Mouse (Mus musculus): ENCODE measurements at regions not wholly inside any gene's neighbourhood (a gene's known extent, or its start where the extent isn't known, plus 50 kb on each side); places are given as distances from the start of the nearest gene placed in this dataset.

DNA sequence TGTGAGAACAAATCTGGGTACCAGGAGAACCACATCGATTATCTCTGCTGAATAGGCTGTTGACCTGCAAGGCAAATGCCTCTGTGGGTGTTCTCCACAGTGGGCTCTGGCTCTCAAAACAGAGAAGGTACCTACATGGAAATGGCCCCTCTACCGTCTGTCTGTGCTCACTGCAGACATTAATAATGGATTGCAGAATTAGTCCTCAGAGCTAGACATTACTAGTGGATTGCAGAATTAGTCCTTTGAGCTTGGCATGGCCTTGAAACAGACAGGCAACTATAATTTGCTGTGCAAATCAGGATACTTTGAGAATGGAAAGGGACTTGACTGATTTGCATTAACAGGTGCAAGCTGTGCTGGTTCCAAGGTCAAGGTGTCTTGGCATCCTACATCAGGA lies 77.3 kb upstream of the Gm26897 start:
- no peak overlapping the region for H3K27ac ChIP-seq (ENCODE audit: low read length)
- no peak overlapping the region for H3K9ac ChIP-seq (replicated peaks; ENCODE audit: low read depth, low read length)
- no peaks in the 10 kb centered on the region for H3K36me3 ChIP-seq (ENCODE audit: control insufficient read depth, insufficient read depth)
- H3K27me3 ChIP-seq (replicated peaks; ENCODE audit: control insufficient read depth, insufficient read depth, low read length), result no peaks in the 10 kb centered on the region
- ATAC-seq, result no peak
- 80% methylated on average over 2 of the region's 2 CpGs for WGBS
- no peak overlapping the region for H3K4me2 ChIP-seq (ENCODE audit: low read length)
- no peaks in the 10 kb centered on the region for H3K9me3 ChIP-seq (ENCODE audit: control insufficient read depth, low read length)
- H3K4me1 ChIP-seq (replicated peaks; ENCODE audit: control insufficient read depth, insufficient read depth, low read length), result peaks cover 29% of the 10 kb centered on the region
- no peak overlapping the region for H3K4me3 ChIP-seq (replicated peaks; ENCODE audit: low read length)

DNA sequence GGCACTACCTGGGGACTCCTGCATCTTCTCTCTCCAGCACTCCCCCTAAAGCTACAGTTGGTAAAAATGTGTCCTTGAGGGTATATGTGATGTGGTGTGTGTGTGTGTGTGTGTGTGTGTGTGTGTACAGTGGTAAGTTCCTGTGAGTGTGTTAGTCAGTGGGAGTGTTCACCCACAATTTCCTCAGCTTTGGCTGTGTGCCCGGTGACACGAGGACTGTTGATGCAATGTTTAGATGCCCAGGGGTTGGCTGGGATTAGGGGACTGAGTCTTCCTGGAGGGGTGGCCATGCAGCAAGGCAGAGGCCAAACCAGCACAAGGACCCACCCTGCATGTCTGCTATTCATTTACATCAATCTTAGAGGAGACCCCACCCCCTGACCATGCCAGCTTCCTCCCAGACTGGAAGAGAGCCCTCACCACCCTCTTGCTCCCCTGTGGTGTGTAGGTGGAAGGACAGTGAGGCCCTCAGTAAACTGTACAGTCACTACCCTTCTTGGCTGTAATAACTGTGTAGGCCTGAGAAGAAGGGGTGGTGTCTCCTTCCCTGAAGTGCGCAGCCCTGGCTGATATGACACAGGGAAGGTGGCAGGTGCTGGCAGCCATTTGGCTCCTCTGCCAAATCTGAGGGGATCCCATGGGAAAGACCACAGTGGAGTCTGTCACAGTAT lies 75.8 kb upstream of the Gm26897 start:
- ATAC-seq, result no peak
- 60% methylated on average over 3 of the region's 3 CpGs for WGBS
- Histone ChIP-seq H3K9me3 (ENCODE audit: control insufficient read depth, low read length) (no peaks in the 10 kb centered on the region), H3K4me3 (replicated peaks; ENCODE audit: low read length) (no peak overlapping the region), H3K27me3 (replicated peaks; ENCODE audit: control insufficient read depth, insufficient read depth, low read length) (no peaks in the 10 kb centered on the region), H3K4me1 (replicated peaks; ENCODE audit: control insufficient read depth, insufficient read depth, low read length) (peaks cover 25% of the 10 kb centered on the region), H3K9ac (replicated peaks; ENCODE audit: low read depth, low read length) (no peak overlapping the region), H3K27ac (ENCODE audit: low read length) (no peak overlapping the region), H3K36me3 (ENCODE audit: control insufficient read depth, insufficient read depth) (no peaks in the 10 kb centered on the region), H3K4me2 (ENCODE audit: low read length) (no peak overlapping the region)

DNA sequence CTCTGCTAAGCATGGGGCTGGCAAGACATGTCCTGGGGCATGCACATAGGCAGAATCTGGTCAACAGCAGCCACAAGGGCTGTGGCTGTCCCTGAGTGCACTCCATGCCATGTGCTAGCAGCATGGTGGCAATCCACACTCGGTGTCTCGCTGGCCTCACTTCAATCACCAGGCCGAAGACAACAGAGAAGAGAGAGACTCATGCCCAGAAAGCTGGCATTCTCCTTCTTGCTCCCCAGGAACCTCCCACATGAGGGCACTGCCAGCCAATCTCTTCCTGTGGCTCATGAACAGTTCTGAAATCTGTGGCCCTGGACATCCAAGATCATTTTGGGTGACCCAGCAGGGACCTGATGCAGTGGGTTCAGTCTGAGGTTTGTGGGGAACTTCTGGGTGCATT lies 74.5 kb upstream of the Gm26897 start:
- Histone ChIP-seq H3K9me3 (ENCODE audit: control insufficient read depth, low read length) (no peaks in the 10 kb centered on the region), H3K4me3 (replicated peaks; ENCODE audit: low read length) (no peak overlapping the region), H3K4me1 (replicated peaks; ENCODE audit: control insufficient read depth, insufficient read depth, low read length) (peaks cover 25% of the 10 kb centered on the region), H3K9ac (replicated peaks; ENCODE audit: low read depth, low read length) (no peak overlapping the region), H3K27me3 (replicated peaks; ENCODE audit: control insufficient read depth, insufficient read depth, low read length) (no peaks in the 10 kb centered on the region), H3K36me3 (ENCODE audit: control insufficient read depth, insufficient read depth) (no peaks in the 10 kb centered on the region), H3K4me2 (ENCODE audit: low read length) (no peak overlapping the region), H3K27ac (ENCODE audit: low read length) (no peak overlapping the region)
- WGBS, result 78% methylated on average over 3 of the region's 3 CpGs
- ATAC-seq, result no peak

DNA sequence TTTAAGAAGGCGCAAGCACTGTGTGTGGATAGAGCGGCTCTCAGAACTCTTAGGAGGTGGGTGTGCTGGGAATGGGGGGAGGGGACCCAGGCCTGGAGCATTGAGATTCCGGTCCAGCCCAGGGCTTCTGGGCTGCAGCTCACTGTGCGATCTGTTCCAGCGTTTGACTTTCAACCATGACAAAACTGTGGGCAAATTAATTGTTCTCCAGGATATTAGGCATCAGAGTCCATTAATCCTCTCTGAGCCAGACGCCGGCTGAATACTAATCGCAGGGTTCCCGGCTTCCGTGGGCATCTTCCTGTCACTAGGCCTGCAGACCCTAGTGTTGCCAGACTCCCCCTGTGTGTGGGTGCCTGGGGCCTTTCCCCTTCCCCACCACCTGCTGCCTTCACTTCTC lies 73.3 kb upstream of the Gm26897 start:
- H3K9me3 ChIP-seq (ENCODE audit: control insufficient read depth, low read length), result no peaks in the 10 kb centered on the region
- peak overlapping the region; percentile 20; the same call in 1 of the 2 replicates for H3K9ac ChIP-seq (replicated peaks; ENCODE audit: low read depth, low read length)
- no peaks in the 10 kb centered on the region for H3K36me3 ChIP-seq (ENCODE audit: control insufficient read depth, insufficient read depth)
- peak overlapping the region; percentile 4; the same call in 1 of the 2 replicates for H3K4me2 ChIP-seq (ENCODE audit: low read length)
- ATAC-seq, result peak; percentile 85
- H3K27me3 ChIP-seq (replicated peaks; ENCODE audit: control insufficient read depth, insufficient read depth, low read length), result no peaks in the 10 kb centered on the region
- peaks cover 25% of the 10 kb centered on the region for H3K4me1 ChIP-seq (replicated peaks; ENCODE audit: control insufficient read depth, insufficient read depth, low read length)
- no peak overlapping the region for H3K4me3 ChIP-seq (replicated peaks; ENCODE audit: low read length)
- H3K27ac ChIP-seq (ENCODE audit: low read length), result peak overlapping the region; percentile 81
- 7% methylated on average over 10 of the region's 10 CpGs for WGBS

DNA sequence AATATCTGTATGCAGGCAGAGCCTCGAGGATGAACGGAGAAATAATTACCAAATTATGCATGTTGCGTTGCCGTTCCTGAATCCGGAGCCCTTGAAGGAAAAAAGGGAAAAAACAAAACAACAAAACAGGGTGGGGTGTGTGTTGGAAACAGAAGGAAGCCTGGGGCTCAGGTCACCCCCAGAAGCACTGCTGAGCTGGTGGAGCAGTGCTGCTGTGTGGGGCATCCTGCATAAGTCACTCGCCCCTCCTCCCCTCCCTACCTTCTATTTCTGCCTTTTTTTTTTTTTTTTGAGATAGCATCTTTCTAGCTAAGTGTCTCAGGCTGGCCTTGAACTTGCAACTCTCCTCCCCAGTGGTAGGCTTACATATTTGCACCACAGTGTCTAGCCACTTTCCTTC lies 72.8 kb upstream of the Gm26897 start:
- H3K36me3 ChIP-seq (ENCODE audit: control insufficient read depth, insufficient read depth), result no peaks in the 10 kb centered on the region
- H3K27me3 ChIP-seq (replicated peaks; ENCODE audit: control insufficient read depth, insufficient read depth, low read length), result no peaks in the 10 kb centered on the region
- no peaks in the 10 kb centered on the region for H3K9me3 ChIP-seq (ENCODE audit: control insufficient read depth, low read length)
- no peak overlapping the region for H3K4me3 ChIP-seq (replicated peaks; ENCODE audit: low read length)
- WGBS, result 26% methylated on average over 6 of the region's 6 CpGs
- H3K4me1 ChIP-seq (replicated peaks; ENCODE audit: control insufficient read depth, insufficient read depth, low read length), result peaks cover 25% of the 10 kb centered on the region
- no peak overlapping the region; the same call in 1 of the 2 replicates for H3K9ac ChIP-seq (replicated peaks; ENCODE audit: low read depth, low read length)
- peak overlapping the region; percentile 81 for H3K27ac ChIP-seq (ENCODE audit: low read length)
- H3K4me2 ChIP-seq (ENCODE audit: low read length), result no peak overlapping the region; the same call in 1 of the 2 replicates
- peak; percentile 26 for ATAC-seq

DNA sequence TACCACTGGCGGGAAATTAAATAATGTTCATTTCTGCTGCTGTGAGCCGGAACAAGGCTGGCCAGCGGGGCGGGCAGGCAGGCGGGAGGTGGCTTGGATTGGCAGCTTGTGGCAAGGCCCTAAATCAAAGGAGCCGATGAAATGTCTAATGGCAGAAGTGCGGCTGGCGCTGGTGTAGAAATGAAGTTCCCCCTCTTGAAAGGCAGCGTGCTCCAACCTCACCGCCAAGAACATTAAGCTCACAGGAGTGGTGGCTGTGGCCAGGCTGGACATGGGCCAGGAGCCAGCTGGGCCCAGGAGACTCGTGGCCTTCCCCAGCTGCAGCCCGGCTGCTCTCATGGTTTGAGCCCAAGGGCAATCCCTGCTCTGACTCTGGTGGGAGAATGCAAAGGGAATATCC lies 71.8 kb upstream of the Gm26897 start:
- peaks cover 25% of the 10 kb centered on the region for H3K4me1 ChIP-seq (replicated peaks; ENCODE audit: control insufficient read depth, insufficient read depth, low read length)
- 0 out of 2 replicates have a peak, but pooled peaks have one; percentile 37 for ATAC-seq
- 22% methylated on average over 12 of the region's 12 CpGs for WGBS
- H3K4me3 ChIP-seq (replicated peaks; ENCODE audit: low read length), result no peak overlapping the region
- H3K36me3 ChIP-seq (ENCODE audit: control insufficient read depth, insufficient read depth), result no peaks in the 10 kb centered on the region
- H3K27ac ChIP-seq (ENCODE audit: low read length), result peak overlapping the region; percentile 81; the same call in 1 of the 2 replicates
- H3K4me2 ChIP-seq (ENCODE audit: low read length), result no peak overlapping the region
- no peaks in the 10 kb centered on the region for H3K9me3 ChIP-seq (ENCODE audit: control insufficient read depth, low read length)
- H3K27me3 ChIP-seq (replicated peaks; ENCODE audit: control insufficient read depth, insufficient read depth, low read length), result no peaks in the 10 kb centered on the region
- H3K9ac ChIP-seq (replicated peaks; ENCODE audit: low read depth, low read length), result peak overlapping the region; percentile 9; the same call in 1 of the 2 replicates

DNA sequence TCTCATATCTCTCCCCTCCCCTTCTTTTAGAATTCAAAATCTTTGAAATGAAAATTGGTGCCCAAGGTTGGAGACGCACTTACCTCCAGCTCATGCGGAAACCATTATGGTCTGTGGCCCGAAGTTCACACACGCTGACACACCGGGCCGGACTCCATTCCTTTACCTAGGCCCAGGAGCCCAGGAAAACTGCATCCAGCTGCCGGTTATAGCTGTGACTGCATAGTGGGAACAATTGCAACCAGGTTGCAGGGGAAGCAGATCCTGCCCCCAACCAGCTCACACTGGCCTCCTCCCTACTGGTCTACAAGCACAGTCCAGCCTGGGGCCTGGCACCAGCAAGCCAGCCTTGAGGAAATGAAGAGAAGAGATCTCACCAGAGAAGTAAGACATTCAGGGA lies 69.9 kb upstream of the Gm26897 start:
- Histone ChIP-seq H3K27ac (ENCODE audit: low read length) (no peak overlapping the region), H3K36me3 (ENCODE audit: control insufficient read depth, insufficient read depth) (no peaks in the 10 kb centered on the region), H3K27me3 (replicated peaks; ENCODE audit: control insufficient read depth, insufficient read depth, low read length) (no peaks in the 10 kb centered on the region), H3K4me1 (replicated peaks; ENCODE audit: control insufficient read depth, insufficient read depth, low read length) (peaks cover 25% of the 10 kb centered on the region), H3K9ac (replicated peaks; ENCODE audit: low read depth, low read length) (no peak overlapping the region), H3K4me2 (ENCODE audit: low read length) (no peak overlapping the region), H3K4me3 (replicated peaks; ENCODE audit: low read length) (no peak overlapping the region), H3K9me3 (ENCODE audit: control insufficient read depth, low read length) (peaks cover 6% of the 10 kb centered on the region; the same call in 1 of the 2 replicates)
- WGBS, result 78% methylated on average over 7 of the region's 7 CpGs
- no peak for ATAC-seq

DNA sequence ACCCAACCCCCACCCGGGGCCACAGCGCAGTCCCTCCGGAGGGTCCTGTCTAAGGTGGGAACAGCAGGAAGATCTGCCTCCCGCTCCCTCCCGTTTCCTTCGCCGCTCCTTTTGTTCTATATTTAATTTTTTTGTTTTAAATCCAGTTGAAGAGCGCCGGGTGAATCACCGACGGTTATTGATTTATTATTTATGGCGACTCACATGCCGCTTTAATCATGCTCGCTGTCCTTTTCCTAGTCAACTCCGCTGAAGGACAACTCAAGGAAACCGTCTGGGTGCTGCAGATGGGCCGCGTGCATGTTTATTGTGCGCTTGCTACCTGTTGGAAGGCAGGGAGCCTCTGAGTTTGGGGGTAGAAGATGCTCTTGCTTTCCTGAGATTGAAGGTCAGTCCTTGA lies 68.3 kb upstream of the Gm26897 start:
- no peak overlapping the region for H3K9ac ChIP-seq (replicated peaks; ENCODE audit: low read depth, low read length)
- H3K4me3 ChIP-seq (replicated peaks; ENCODE audit: low read length), result no peak overlapping the region
- H3K4me1 ChIP-seq (replicated peaks; ENCODE audit: control insufficient read depth, insufficient read depth, low read length), result peaks cover 19% of the 10 kb centered on the region
- no peaks in the 10 kb centered on the region for H3K36me3 ChIP-seq (ENCODE audit: control insufficient read depth, insufficient read depth)
- WGBS, result 83% methylated on average over 19 of the region's 19 CpGs
- no peak overlapping the region for H3K27ac ChIP-seq (ENCODE audit: low read length)
- H3K27me3 ChIP-seq (replicated peaks; ENCODE audit: control insufficient read depth, insufficient read depth, low read length), result no peaks in the 10 kb centered on the region
- H3K4me2 ChIP-seq (ENCODE audit: low read length), result no peak overlapping the region
- no peak for ATAC-seq
- peaks cover 8% of the 10 kb centered on the region; the same call in 1 of the 2 replicates for H3K9me3 ChIP-seq (ENCODE audit: control insufficient read depth, low read length)

DNA sequence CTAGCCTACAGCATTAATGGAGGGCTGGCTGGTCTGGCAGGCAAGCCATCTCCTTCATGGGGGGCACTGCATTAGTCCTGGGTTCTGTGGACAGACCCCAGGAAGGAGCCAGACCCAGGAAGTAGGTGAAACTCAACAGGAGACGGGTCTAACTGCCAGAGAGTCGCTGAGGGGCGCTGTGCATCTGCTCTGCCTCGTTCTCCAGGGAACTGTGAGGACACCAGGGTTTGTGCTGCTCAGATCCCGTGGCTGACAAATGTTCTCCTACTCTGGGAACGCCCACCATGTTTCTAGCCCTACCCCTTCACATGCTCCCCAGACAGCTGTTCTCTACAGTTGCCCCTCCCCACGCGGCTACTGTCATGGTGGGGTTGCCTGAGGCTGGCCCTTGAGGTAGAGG lies 67.7 kb upstream of the Gm26897 start:
- H3K27me3 ChIP-seq (replicated peaks; ENCODE audit: control insufficient read depth, insufficient read depth, low read length), result no peaks in the 10 kb centered on the region
- H3K4me2 ChIP-seq (ENCODE audit: low read length), result no peak overlapping the region
- ATAC-seq, result no peak
- H3K9ac ChIP-seq (replicated peaks; ENCODE audit: low read depth, low read length), result no peak overlapping the region
- WGBS, result 77% methylated on average over 8 of the region's 8 CpGs
- no peaks in the 10 kb centered on the region for H3K36me3 ChIP-seq (ENCODE audit: control insufficient read depth, insufficient read depth)
- peaks cover 8% of the 10 kb centered on the region; the same call in 1 of the 2 replicates for H3K9me3 ChIP-seq (ENCODE audit: control insufficient read depth, low read length)
- no peak overlapping the region for H3K4me3 ChIP-seq (replicated peaks; ENCODE audit: low read length)
- H3K27ac ChIP-seq (ENCODE audit: low read length), result no peak overlapping the region
- peaks cover 13% of the 10 kb centered on the region for H3K4me1 ChIP-seq (replicated peaks; ENCODE audit: control insufficient read depth, insufficient read depth, low read length)

Data from forebrain, embryonic 16.5 days (tissue).